Mouse (Mus musculus): ENCODE measurements around the gene Mapkapk2.

GRCm38 (mm10) chr1:131015879-131016278 is 81.7 kb downstream of the Mapkapk2 start:
- TF ChIP-seq CTCF (IDR thresholded peaks at IDR 0.05; ENCODE audit: insufficient read depth, low read length), result no peak
- TF ChIP-seq POLR2A (IDR thresholded peaks at IDR 0.05; ENCODE audit: borderline replicate concordance, extremely low read depth, low read depth, low read length), result no peak
